Mouse (Mus musculus) lung, embryonic 15.5 days (tissue): ENCODE measurements at regions not wholly inside any gene's neighbourhood (a gene's known extent, or its start where the extent isn't known, plus 50 kb on each side); places are given as distances from the start of the nearest gene placed in this dataset.
A peak's percentile ranks its signal among the peaks of the same experiment; 100 is the strongest.

ENCODE experiments used
- ATAC-seq: fragments of 200-750 bp; cut with Nextera tagmentation; 2 replicates; pipeline ENCODE4 v1.8.0; 2017; ENCODE audit warnings: moderate number of reproducible peaks, borderline replicate concordance; ENCODE audit not compliant: low FRiP score, low TSS enrichment; ENCODE audit errors: extremely low read depth
- H3K27ac ChIP-seq: fragments of 300-500 bp; sonication (generic); 2 replicates; pipeline ENCODE4 v1.5.1; 2015; ENCODE audit warnings: moderate library complexity, mild to moderate bottlenecking, inconsistent platforms
- H3K27me3 ChIP-seq: fragments of 300-500 bp; sonication (generic); 2 replicates; pipeline ENCODE4 v1.6.1; 2015; ENCODE audit warnings: inconsistent platforms
- H3K36me3 ChIP-seq: fragments of 300-500 bp; sonication (generic); 2 replicates; pipeline ENCODE4 v1.6.1; 2015; ENCODE audit warnings: inconsistent platforms
- H3K4me1 ChIP-seq: fragments of 300-500 bp; sonication (generic); 2 replicates; pipeline ENCODE4 v1.6.1; 2015; ENCODE audit warnings: inconsistent platforms
- H3K4me2 ChIP-seq: fragments of 300-500 bp; sonication (generic); 2 replicates; pipeline ENCODE4 v1.6.1; 2015; ENCODE audit warnings: inconsistent platforms, mild to moderate bottlenecking, moderate library complexity
- H3K4me3 ChIP-seq: fragments of 300-500 bp; sonication (generic); 2 replicates; pipeline ENCODE4 v1.5.1; 2015; ENCODE audit warnings: mild to moderate bottlenecking, inconsistent platforms
- H3K9ac ChIP-seq: fragments of 300-500 bp; sonication (generic); 2 replicates; pipeline ENCODE4 v1.6.1; 2015; ENCODE audit warnings: inconsistent platforms
- H3K9me3 ChIP-seq: fragments of 300-500 bp; sonication (generic); 2 replicates; pipeline ENCODE4 v1.6.1; 2016; ENCODE audit warnings: inconsistent platforms
- WGBS: fragments of 180-500 bp; shearing (Covaris S2); methylation state at CpG from one replicate; pipeline ENCODE4 v1.1.7; 2015; 5-methylcytosine and 5-hydroxymethylcytosine counted together

GRCm38 (mm10) chr5:72245382-72245781 lies 77.4 kb upstream of the Commd8 start:
- no peaks in the 10 kb centered on the region for H3K27me3 ChIP-seq
- H3K27ac ChIP-seq: no peak overlapping the region
- 0 out of 2 replicates have a peak, but pooled peaks cover 2% of the 10 kb centered on the region for H3K36me3 ChIP-seq
- no peak overlapping the region for H3K9ac ChIP-seq
- no peak for ATAC-seq
- no peaks in the 10 kb centered on the region for H3K4me1 ChIP-seq
- 78% methylated on average over 5 of the region's 5 CpGs for WGBS
- H3K4me3 ChIP-seq: no peak overlapping the region
- no peak overlapping the region for H3K4me2 ChIP-seq
- no peaks in the 10 kb centered on the region for H3K9me3 ChIP-seq

DNA sequence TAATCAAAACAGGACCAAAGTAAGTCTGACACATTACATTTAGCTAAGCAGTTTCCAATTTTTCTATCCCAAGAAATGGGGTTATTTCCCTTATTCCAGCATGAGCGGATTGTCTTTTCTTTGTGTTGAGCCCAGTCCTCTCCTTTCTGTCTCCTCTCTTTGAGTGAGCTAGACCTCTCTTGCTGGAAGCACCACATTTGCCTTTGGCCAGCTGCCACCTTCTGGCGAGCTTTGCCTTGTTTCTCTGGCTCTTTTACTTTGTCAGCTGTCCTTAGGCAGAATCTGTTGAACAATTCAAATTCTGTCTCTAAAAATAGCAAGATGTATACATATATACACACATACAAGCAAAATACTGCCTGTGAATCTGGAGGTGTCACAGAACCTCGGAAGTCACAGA lies 76.1 kb upstream of the Commd8 start:
- no peak overlapping the region for H3K9ac ChIP-seq
- WGBS: 46% methylated on average over 3 of the region's 3 CpGs

GRCm38 (mm10) chr5:72242981-72243380 lies 75.0 kb upstream of the Commd8 start:
- Histone ChIP-seq H3K4me3 (no peak overlapping the region), H3K4me2 (no peak overlapping the region), H3K4me1 (no peaks in the 10 kb centered on the region), H3K9ac (no peak overlapping the region), H3K36me3 (0 out of 2 replicates have a peak, but pooled peaks cover 2% of the 10 kb centered on the region), H3K27ac (no peak overlapping the region), H3K9me3 (no peaks in the 10 kb centered on the region), H3K27me3 (no peaks in the 10 kb centered on the region)
- 54% methylated on average over 3 of the region's 3 CpGs for WGBS
- no peak for ATAC-seq

More for the DNA sequence above, 76.1 kb upstream of the Commd8 start:
- Histone ChIP-seq H3K4me3 (no peak overlapping the region), H3K27me3 (no peaks in the 10 kb centered on the region), H3K4me1 (no peaks in the 10 kb centered on the region), H3K36me3 (0 out of 2 replicates have a peak, but pooled peaks cover 2% of the 10 kb centered on the region), H3K27ac (no peak overlapping the region), H3K4me2 (no peak overlapping the region), H3K9me3 (no peaks in the 10 kb centered on the region)
- ATAC-seq: no peak

DNA sequence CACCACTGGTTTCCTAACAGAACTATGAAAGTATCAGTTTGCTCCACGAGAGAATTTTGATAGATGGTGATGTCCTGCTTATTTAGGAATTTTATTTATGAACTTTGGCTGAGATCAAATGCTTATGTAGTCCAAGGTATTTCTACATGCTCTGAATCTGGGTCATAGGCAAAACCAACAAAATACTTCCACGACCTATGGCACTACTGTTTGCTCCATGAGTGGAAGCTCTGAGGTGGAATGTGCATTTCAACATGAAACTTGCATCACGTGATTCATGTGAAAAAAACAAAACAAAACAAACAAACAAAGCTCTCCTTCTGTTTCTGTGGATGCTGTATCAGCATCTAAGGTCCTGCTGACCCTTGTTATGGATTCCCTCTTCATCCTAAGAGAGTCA lies 73.5 kb upstream of the Commd8 start:
- ATAC-seq: no peak
- 0 out of 2 replicates have a peak, but pooled peaks cover 2% of the 10 kb centered on the region for H3K36me3 ChIP-seq
- H3K9me3 ChIP-seq: no peaks in the 10 kb centered on the region
- no peaks in the 10 kb centered on the region for H3K27me3 ChIP-seq
- H3K4me3 ChIP-seq: no peak overlapping the region
- H3K27ac ChIP-seq: no peak overlapping the region
- WGBS: 80% methylated on average over 3 of the region's 3 CpGs
- no peak overlapping the region for H3K9ac ChIP-seq
- no peaks in the 10 kb centered on the region for H3K4me1 ChIP-seq
- no peak overlapping the region for H3K4me2 ChIP-seq

GRCm38 (mm10) chr5:72240271-72240670 lies 72.3 kb upstream of the Commd8 start:
- Histone ChIP-seq H3K4me3 (no peak overlapping the region), H3K9ac (no peak overlapping the region)
- WGBS: 86% methylated on average over 7 of the region's 7 CpGs

DNA sequence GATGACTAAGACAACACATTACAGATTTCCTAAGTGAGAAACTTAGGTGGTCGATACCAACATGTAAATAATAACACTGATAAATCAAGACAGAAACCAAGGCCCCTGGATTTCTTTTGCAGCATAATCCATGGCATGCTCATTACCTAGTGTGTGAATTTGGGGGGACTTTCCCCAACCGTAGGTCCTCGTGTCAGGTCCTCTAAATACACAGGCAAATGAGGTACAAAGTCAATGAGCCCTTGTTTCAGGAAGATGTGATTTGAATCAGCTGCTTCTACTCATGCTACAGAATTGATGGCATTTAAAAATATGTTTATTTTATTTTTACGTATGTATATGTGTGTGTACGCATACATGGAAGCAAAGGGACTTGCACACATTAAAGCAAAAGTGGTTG lies 59.0 kb upstream of the Commd8 start:
- H3K27ac ChIP-seq: no peak overlapping the region
- no peaks in the 10 kb centered on the region; the same call in 1 of the 2 replicates for H3K36me3 ChIP-seq
- peaks cover 11% of the 10 kb centered on the region for H3K4me1 ChIP-seq
- no peaks in the 10 kb centered on the region for H3K27me3 ChIP-seq
- H3K4me2 ChIP-seq: no peak overlapping the region
- WGBS: 80% methylated on average over 5 of the region's 5 CpGs
- H3K9me3 ChIP-seq: no peaks in the 10 kb centered on the region
- H3K9ac ChIP-seq: no peak overlapping the region
- no peak overlapping the region for H3K4me3 ChIP-seq
- ATAC-seq: no peak

More at GRCm38 (mm10) chr5:72240271-72240670, 72.3 kb upstream of the Commd8 start:
- Histone ChIP-seq H3K4me1 (no peaks in the 10 kb centered on the region), H3K27me3 (no peaks in the 10 kb centered on the region), H3K27ac (no peak overlapping the region), H3K36me3 (no peaks in the 10 kb centered on the region), H3K9me3 (no peaks in the 10 kb centered on the region), H3K4me2 (no peak overlapping the region)
- ATAC-seq: no peak

- no peaks in the 10 kb centered on the region; the same call in 1 of the 2 replicates for H3K36me3 ChIP-seq
- WGBS: 70% methylated on average over 13 of the region's 13 CpGs
- no peak for ATAC-seq
- no peak overlapping the region for H3K27ac ChIP-seq
- H3K4me3 ChIP-seq: no peak overlapping the region
- H3K27me3 ChIP-seq: no peaks in the 10 kb centered on the region
- peaks cover 11% of the 10 kb centered on the region for H3K4me1 ChIP-seq
- H3K9ac ChIP-seq: no peak overlapping the region
- no peak overlapping the region; the same call in 1 of the 2 replicates for H3K4me2 ChIP-seq
- H3K9me3 ChIP-seq: no peaks in the 10 kb centered on the region
Observed at GRCm38 (mm10) chr5:72225576-72226298, 57.7 kb upstream of the Commd8 start.

DNA sequence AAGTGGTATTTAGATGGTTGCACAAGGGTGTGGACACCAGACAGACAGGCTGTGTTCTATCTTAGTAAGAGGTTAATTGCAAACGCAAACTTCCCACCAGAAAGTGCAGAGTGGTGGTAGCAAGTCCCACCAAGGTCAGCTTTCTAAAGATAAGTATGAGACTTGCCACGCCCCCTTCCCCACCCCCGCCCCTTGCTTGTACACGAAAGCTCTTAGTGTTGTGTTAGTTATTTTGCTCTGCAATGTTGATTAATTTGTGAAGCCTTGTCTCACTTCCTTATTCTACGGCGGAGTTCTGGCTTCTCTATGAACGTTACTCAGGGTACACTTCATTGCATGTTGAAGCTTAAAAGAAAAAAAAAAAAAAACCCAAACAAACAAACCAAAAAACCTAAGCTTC lies 57.1 kb upstream of the Commd8 start:
- ATAC-seq: peak; percentile 39; the same call in 1 of the 2 replicates
- Histone ChIP-seq H3K4me3 (no peak overlapping the region), H3K27ac (0 out of 2 replicates have a peak overlapping the region, but pooled peaks have one; percentile 42), H3K9me3 (no peaks in the 10 kb centered on the region), H3K4me1 (peaks cover 11% of the 10 kb centered on the region), H3K9ac (no peak overlapping the region), H3K36me3 (no peaks in the 10 kb centered on the region), H3K27me3 (no peaks in the 10 kb centered on the region), H3K4me2 (peak overlapping the region; percentile 19; the same call in 1 of the 2 replicates)
- 10% methylated on average over 7 of the region's 7 CpGs for WGBS

DNA sequence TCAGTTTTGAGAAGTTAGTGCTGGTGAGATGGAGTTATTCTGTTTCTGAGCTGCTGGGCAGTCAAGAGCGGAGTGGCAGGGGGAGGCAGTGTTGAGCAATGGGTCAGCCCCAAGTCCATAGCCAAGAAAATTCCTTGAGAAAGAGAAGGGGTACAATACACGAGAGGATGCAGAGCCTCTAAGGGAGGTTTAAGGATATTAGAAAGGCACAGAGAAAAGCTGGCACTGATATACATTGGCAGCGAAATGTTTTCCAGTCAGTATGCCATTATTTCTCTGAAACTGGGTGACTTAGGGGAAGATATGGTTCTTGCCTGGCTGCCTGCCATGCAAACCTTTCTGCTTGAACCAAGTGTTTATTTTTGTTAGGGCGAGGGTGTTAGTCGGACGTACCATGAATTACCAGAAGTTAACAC lies 56.6 kb upstream of the Commd8 start:
- Histone ChIP-seq H3K27me3 (no peaks in the 10 kb centered on the region), H3K27ac (peak overlapping the region; percentile 42), H3K36me3 (no peaks in the 10 kb centered on the region), H3K9ac (no peak overlapping the region), H3K4me1 (peaks cover 11% of the 10 kb centered on the region), H3K9me3 (no peaks in the 10 kb centered on the region), H3K4me3 (no peak overlapping the region), H3K4me2 (peak overlapping the region; percentile 19; the same call in 1 of the 2 replicates)
- WGBS: 10% methylated on average over 6 of the region's 6 CpGs
- peak; percentile 46; the same call in 1 of the 2 replicates for ATAC-seq

DNA sequence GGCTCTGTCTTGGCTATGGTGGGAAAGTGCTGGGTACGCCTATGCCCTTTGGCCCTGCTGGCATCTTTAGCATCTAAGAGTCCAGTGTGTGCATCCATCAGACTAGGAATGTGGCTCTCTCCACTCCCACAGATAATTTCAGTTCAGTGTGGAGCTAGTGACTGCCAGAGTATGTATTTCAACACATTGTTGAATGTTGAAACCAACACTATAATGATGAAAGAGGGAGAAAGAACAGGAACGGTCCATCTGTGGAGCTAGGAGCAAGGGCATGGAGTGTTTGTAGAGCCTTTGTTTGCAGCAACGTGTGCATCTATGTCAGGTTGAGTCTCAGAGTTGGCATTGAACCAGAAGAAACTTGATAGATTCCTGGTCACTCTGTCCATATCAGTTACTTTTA lies 54.9 kb upstream of the Commd8 start:
- Histone ChIP-seq H3K4me2 (no peak overlapping the region), H3K9me3 (no peaks in the 10 kb centered on the region), H3K4me1 (peaks cover 11% of the 10 kb centered on the region), H3K36me3 (no peaks in the 10 kb centered on the region), H3K9ac (no peak overlapping the region), H3K4me3 (no peak overlapping the region), H3K27me3 (no peaks in the 10 kb centered on the region), H3K27ac (no peak overlapping the region)
- no peak for ATAC-seq
- 68% methylated on average over 3 of the region's 3 CpGs for WGBS

GRCm38 (mm10) chr5:72219697-72220096 lies 51.7 kb upstream of the Commd8 start:
- Histone ChIP-seq H3K4me1 (peaks cover 5% of the 10 kb centered on the region), H3K9ac (no peak overlapping the region), H3K9me3 (no peaks in the 10 kb centered on the region), H3K36me3 (no peaks in the 10 kb centered on the region), H3K4me2 (no peak overlapping the region), H3K27me3 (no peaks in the 10 kb centered on the region), H3K4me3 (no peak overlapping the region), H3K27ac (no peak overlapping the region)
- no peak for ATAC-seq
- 83% methylated on average over 12 of the region's 12 CpGs for WGBS

DNA sequence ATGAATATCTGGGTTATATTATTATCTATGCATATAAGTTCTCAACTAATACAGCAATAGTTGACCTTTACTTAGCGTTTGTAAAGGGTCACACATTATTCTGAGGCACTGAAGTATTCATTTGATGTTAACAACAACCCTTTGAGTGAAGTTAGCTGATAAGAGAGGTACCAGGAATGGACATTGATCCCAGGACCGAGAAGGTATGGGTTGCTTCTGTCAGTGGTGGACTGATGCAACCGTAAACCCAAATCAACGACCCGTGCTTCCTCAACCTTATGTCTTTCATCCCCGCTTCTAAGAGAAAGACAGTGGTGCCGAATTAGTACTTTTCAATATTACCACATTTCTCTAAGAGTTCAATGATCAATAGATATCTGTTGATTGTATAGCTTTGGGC lies 51.3 kb upstream of the Commd8 start:
- no peak overlapping the region for H3K4me2 ChIP-seq
- peaks cover under 1% of the 10 kb centered on the region for H3K4me1 ChIP-seq
- no peak overlapping the region for H3K4me3 ChIP-seq
- no peaks in the 10 kb centered on the region for H3K36me3 ChIP-seq
- no peak for ATAC-seq
- H3K27me3 ChIP-seq: no peaks in the 10 kb centered on the region
- H3K27ac ChIP-seq: no peak overlapping the region
- H3K9me3 ChIP-seq: no peaks in the 10 kb centered on the region
- WGBS: 88% methylated on average over 7 of the region's 7 CpGs
- no peak overlapping the region for H3K9ac ChIP-seq
